Mouse (Mus musculus): ENCODE measurements around the gene Gpc6.
A peak's percentile ranks its signal among the peaks of the same experiment; 100 is the strongest.

Gpc6 gene

DNA sequence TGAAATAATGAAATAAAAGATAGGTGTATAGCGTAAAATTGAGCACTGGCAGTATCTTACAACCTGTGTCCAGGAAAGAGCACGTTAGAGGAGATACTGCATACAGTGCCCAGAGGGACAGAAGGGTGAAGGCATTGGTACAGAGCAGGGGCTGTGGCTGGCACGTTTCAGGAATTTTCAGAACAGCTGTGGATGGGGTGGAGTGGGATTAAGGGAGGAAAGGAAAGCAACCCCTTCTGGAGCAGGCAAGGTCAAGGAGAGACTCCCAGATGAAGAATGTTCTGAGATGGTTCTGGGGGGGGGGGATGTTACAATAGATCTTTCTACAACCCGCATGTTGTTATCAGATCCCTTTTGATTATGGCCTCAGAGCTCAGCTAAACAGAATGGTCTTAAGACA is 331.1 kb downstream of the Gpc6 start:
- no peak for DNase-seq

- DNase-seq, result no peak
Measured at GRCm38 (mm10) chr14:117265653-117266052, 340.5 kb downstream of the Gpc6 start.

GRCm38 (mm10) chr14:117267823-117268601 is 342.9 kb downstream of the Gpc6 start:
- DNase-seq, result peak in 1 of 2 experiments; percentile 0

- DNase-seq, result no peak
Measured at GRCm38 (mm10) chr14:117283631-117284030, 358.5 kb downstream of the Gpc6 start.

GRCm38 (mm10) chr14:117293746-117294145 is 368.6 kb downstream of the Gpc6 start:
- DNase-seq, result no peak

- no peak for DNase-seq
Measured at GRCm38 (mm10) chr14:117296207-117296838, 371.2 kb downstream of the Gpc6 start.

GRCm38 (mm10) chr14:117301019-117301418 is 375.9 kb downstream of the Gpc6 start:
- DNase-seq, result no peak

GRCm38 (mm10) chr14:117303901-117304722 is 379.0 kb downstream of the Gpc6 start:
- no peak for DNase-seq

- no peak for DNase-seq
Measured at GRCm38 (mm10) chr14:117304723-117305010, 379.6 kb downstream of the Gpc6 start.

GRCm38 (mm10) chr14:117309997-117310520 is 384.9 kb downstream of the Gpc6 start:
- DNase-seq, result no peak

- DNase-seq, result no peak
Measured at GRCm38 (mm10) chr14:117324214-117324613, 399.1 kb downstream of the Gpc6 start.

GRCm38 (mm10) chr14:117332256-117332655 is 407.1 kb downstream of the Gpc6 start:
- DNase-seq, result no peak

DNA sequence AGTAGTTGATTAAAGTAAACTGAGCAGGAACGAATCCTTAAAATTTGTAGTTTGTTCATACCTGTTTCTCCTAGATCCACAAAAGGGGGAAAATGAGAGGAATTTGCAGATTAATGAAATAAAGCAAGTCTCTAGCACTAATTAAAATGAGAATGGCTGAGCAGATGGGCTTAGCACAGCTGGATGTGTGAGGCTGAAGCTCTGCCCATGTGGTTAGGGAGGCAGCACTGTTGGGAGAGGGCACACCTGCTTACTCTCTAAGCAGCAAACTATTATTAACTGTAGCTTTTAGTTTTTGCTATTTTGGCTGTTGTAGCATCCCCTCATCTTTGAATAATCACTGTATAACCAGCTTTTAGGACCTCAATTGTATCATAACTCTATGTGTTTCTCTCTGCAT is 412.2 kb downstream of the Gpc6 start:
- no peak for DNase-seq

GRCm38 (mm10) chr14:117340549-117340948 is 415.4 kb downstream of the Gpc6 start:
- DNase-seq, result no peak

- no peak for DNase-seq
Measured at GRCm38 (mm10) chr14:117344505-117344904, 419.4 kb downstream of the Gpc6 start.

- DNase-seq, result no peak
Measured at GRCm38 (mm10) chr14:117346372-117346885, 421.3 kb downstream of the Gpc6 start.

DNA sequence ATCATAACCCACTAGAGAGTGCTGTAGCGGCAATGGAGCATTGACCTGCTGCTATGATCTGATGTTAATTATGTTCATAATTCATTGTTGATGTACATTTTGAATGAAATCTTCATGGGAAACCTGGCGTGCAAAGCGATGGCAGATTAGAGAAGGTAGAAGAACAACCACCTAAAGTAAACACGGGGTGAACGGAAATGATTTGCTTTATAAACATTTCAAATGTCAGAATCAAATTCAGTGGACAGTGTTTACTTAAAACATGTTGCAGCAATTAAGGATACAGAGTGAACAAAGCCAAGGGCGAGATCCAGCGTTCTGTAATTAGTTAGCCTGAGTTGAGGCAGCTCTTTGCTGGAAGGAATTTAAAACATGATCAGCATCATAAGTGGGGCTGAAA is 426.2 kb downstream of the Gpc6 start:
- DNase-seq, result no peak

DNA sequence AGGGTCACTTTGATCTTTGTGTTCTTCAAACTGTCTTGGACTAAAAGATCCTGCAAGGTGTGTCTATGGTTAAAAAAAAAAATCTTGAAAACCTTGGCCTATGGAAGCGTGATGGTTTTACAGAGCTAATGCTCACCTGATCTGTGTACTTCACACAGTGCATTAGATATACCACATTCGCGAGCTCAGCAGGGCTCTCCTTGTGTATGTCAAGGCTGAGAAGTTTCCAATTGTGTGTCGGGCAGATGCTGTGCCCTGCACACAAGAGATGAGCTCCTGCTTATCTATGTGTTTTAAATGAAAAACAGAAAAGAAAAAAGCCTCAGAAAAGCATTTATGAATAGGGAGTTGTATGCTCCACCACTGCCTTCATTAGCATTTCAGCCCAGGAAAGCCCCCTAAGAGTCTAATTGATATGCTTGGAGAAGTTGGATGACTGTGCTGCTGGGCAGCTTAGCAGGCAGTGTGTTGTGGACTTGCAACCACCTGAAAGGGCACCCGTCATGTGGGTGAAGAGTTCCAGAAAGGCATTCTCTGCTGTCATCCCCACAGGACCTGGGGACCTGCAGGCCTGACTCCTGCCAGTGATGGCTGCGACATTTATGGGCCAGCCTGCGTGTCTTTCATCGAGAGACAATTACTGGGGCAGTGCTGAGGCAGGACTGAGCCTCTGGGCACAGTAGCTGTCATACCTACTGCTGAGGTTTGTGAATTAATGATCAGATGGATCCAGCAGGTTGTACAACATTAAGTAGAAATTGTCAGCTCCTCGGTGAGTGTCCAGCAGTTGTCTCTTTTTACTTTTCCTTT is 436.2 kb downstream of the Gpc6 start:
- no peak for DNase-seq

- DNase-seq, result no peak
Measured at GRCm38 (mm10) chr14:117361965-117362309, 436.8 kb downstream of the Gpc6 start.

DNA sequence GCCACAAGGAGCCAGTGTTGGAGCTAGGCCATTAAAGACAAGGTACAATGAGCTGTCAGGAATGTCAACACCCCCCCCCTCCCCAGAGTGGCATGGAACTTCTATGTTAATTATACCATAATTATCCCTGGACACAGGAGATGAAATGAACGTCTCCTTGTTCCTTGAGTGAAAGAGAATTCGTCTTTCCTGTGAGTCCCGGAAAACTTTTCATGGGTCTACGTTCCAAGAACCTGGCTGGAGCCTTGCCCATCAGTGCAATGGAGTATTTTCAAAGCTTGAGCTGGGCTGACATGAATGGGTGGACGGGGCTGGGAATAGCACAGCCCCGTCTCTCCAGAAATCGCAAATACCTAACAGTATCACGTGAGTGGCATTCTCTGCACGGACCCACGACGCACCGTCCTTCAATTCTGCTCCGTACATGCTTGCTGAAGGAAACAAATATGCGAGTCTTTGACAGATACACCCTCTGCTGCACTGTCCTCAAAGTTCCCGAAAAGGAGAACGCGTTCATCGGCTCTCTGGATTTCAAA is 444.3 kb downstream of the Gpc6 start:
- no peak for DNase-seq

DNA sequence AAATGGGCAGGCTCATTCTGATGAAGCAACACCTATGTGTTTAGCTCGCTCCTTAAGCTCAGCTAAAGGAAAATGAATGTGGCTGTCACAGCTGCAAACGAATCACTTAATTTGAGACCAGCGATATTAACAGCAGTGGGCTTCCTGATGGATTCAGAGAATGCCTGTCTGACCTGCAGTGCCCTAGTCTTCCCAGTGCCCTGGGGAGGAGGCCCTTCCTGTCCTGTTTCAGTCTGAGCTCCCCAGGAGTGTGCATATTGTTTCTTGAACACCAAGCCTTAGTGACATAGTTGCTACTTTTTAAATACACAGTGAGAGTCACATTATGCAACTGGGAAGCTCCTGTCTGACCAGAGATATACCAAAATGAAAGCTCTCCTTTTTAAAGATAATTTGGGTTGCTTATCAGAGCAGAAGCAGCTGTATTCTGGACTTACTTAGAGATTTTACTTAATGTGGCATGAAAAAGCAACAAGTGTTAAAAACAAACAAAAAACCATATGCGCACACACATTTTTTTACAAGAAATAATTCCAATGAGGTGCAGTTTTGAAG is 451.8 kb downstream of the Gpc6 start:
- no peak for DNase-seq

- DNase-seq, result no peak
Measured at GRCm38 (mm10) chr14:117379979-117380378, 454.9 kb downstream of the Gpc6 start.

Data from lung, adult 18-20 months (tissue).